Mouse (Mus musculus) CH12.LX (cell line): ENCODE measurements at regions not wholly inside any gene's neighbourhood (a gene's known extent, or its start where the extent isn't known, plus 50 kb on each side); places are given as distances from the start of the nearest gene placed in this dataset.

ENCODE experiments used
- CHD1 ChIP-seq: IDR thresholded peaks from 2 replicates; pipeline ENCODE4 v1.6.1; 2012; ENCODE audit warnings: low read depth, low read length, improper control_type of control experiment, inconsistent platforms
- CTCF ChIP-seq, 2 experiments: IDR thresholded peaks in 1 of 2; conservative IDR thresholded peaks in 1 of 2; 2 replicates each; pipeline ENCODE4 v1.5.1; 2011 to 2012; ENCODE audit warnings: low read depth in 2 of 2, low read length in 2 of 2, improper control_type of control experiment in 1 of 2, inconsistent platforms in 1 of 2, mild to moderate bottlenecking in 1 of 2, moderate library complexity in 1 of 2
- EP300 ChIP-seq: IDR thresholded peaks from 2 replicates; pipeline ENCODE4 v1.6.1; 2011; ENCODE audit warnings: low read length, improper control_type of control experiment
- ETS1 ChIP-seq: conservative IDR thresholded peaks from 2 replicates; pipeline ENCODE4 v1.6.1; 2012; ENCODE audit warnings: low read depth, mild to moderate bottlenecking, inconsistent platforms, low read length, improper control_type of control experiment, moderate library complexity
- MAFK ChIP-seq: IDR thresholded peaks from 2 replicates; pipeline ENCODE4 v1.6.1; 2011; ENCODE audit warnings: low read length, improper control_type of control experiment; ENCODE audit not compliant: insufficient replicate concordance
- POLR2A ChIP-seq: IDR thresholded peaks from 2 replicates; pipeline ENCODE4 v1.6.1; 2011; ENCODE audit warnings: low read depth, mild to moderate bottlenecking, improper control_type of control experiment, low read length
- USF1 ChIP-seq: IDR thresholded peaks from 2 replicates; pipeline ENCODE4 v1.6.1; 2014; ENCODE audit warnings: low read depth, mild to moderate bottlenecking, inconsistent platforms, low read length, improper control_type of control experiment
- USF2 ChIP-seq: conservative IDR thresholded peaks from 2 replicates; pipeline ENCODE4 v1.6.1; 2011; ENCODE audit warnings: low read depth, low read length, improper control_type of control experiment
- ZKSCAN1 ChIP-seq: IDR thresholded peaks from 2 replicates; pipeline ENCODE4 v1.6.1; 2012; ENCODE audit warnings: low read depth, inconsistent platforms, low read length, improper control_type of control experiment, borderline replicate concordance
- ZNF384 ChIP-seq: IDR thresholded peaks from 2 replicates; pipeline ENCODE4 v1.6.1; 2012; ENCODE audit warnings: low read depth, low read length, improper control_type of control experiment, inconsistent platforms

- TF ChIP-seq CHD1 (no peak), EP300 (no peak), ZKSCAN1 (no peak), CTCF (conservative IDR thresholded peaks at IDR 0.05 in 1 of 2, IDR thresholded peaks at IDR 0.05 in 1 of 2; ENCODE audit: low read depth in 2 of 2, low read length in 2 of 2) (no peak), MAFK (no peak), USF1 (no peak), USF2 (no peak), ETS1 (no peak), POLR2A (no peak), ZNF384 (no peak)
Measured at GRCm38 (mm10) chr3:38282891-38283290, 201.8 kb downstream of the Ankrd50 start.
